Mouse (Mus musculus) forelimb bud, embryonic 11.5 days (tissue): ENCODE measurements around the gene Armcx1.
"Not testable (repeated sequence)": the region's sequence is repeated elsewhere in the genome, so short reads cannot be mapped to it uniquely, and the experiment has no call there.

Experiments
- DNase-seq: peaks from one replicate; pipeline ENCODE4 v3.0.0-alpha.2; 2012; ENCODE audit warnings: low read depth, low spot score

The Armcx1 gene

DNA sequence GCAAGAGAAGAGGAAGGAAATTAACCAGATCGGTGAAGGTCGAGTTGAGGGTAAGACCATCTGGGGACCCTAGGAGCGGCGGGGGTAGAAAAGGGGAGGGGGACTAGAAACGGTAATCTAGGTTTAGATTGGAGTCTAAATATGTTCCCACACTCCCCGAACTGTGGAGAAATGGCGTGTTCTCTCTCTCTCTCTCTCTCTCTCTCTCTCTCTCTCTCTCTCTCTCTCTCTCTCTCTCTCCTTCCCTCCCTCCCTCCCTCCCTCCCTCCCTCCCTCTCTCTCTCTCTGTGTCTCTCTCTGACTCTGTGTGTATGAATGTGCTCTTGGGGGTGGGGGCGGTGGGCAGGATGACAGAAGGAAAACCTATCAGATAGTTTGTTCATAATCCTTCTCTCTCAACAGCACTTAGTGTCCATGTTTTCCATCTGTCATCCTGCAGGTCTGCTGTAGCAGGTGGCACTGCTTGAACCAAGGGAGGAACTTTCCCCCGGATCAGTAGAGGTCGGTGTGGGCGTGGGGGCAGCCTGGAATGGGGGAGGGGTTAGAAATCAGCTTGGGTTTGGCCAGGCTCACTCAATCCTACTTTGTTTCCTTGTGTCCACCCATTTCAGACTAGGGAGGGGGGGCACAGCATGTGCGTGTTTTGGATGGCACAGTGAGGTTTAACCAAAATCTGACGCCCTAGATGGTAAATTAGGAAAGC lies 39.7 kb downstream of the Armcx1 start:
- DNase-seq = no peak

- DNase-seq = not testable (repeated sequence)
These were observed 45.9 kb downstream of the Armcx1 start for GRCm38 (mm10) chrX:134763428-134764198.
